Mouse (Mus musculus): ENCODE measurements around the gene Anxa2. TPM values are rescaled to one million over a fixed set of nuclear protein-coding genes. Genes with fewer than 3 reads are reported as not detected.

Anxa2 gene
- polyA plus RNA-seq, 1 experiment from 2014 or later: 387 TPM

GRCm38 (mm10) chr9:69463046-69463445 lies 9.6 kb downstream of the Anxa2 start:
- Histone ChIP-seq H3K4me1 (replicated peaks) (peaks cover 49% of the 10 kb centered on the region), H3K27me3 (replicated peaks) (no peaks in the 10 kb centered on the region), H3K4me2 (no peak overlapping the region), H3K36me3 (peaks cover 52% of the 10 kb centered on the region), H3K9me3 (replicated peaks) (no peaks in the 10 kb centered on the region), H3K27ac (ENCODE audit: poor library complexity, severe bottlenecking) (no peak overlapping the region), H3K4me3 (no peak overlapping the region), H3K9ac (no peak overlapping the region)
- WGBS: 62% methylated on average over 2 of the region's 2 CpGs
- no peak for ATAC-seq (ENCODE audit: insufficient number of reproducible peaks, low FRiP score)

GRCm38 (mm10) chr9:69464109-69464756 lies 10.8 kb downstream of the Anxa2 start:
- ATAC-seq (ENCODE audit: insufficient number of reproducible peaks, low FRiP score): no peak

GRCm38 (mm10) chr9:69466098-69466497 lies 12.7 kb downstream of the Anxa2 start:
- Histone ChIP-seq H3K27ac (ENCODE audit: poor library complexity, severe bottlenecking) (peak overlapping the region; percentile 52), H3K27me3 (replicated peaks) (no peaks in the 10 kb centered on the region), H3K9ac (no peak overlapping the region), H3K9me3 (replicated peaks) (no peaks in the 10 kb centered on the region), H3K4me2 (no peak overlapping the region), H3K36me3 (peaks cover 55% of the 10 kb centered on the region), H3K4me1 (replicated peaks) (peaks cover 55% of the 10 kb centered on the region), H3K4me3 (no peak overlapping the region)
- WGBS: 76% methylated on average over 4 of the region's 4 CpGs
- no peak for ATAC-seq (ENCODE audit: insufficient number of reproducible peaks, low FRiP score)

More at GRCm38 (mm10) chr9:69464109-69464756, 10.8 kb downstream of the Anxa2 start:
- no peak overlapping the region for H3K9ac ChIP-seq
- no peaks in the 10 kb centered on the region for H3K9me3 ChIP-seq (replicated peaks)
- no peaks in the 10 kb centered on the region for H3K27me3 ChIP-seq (replicated peaks)
- no peak overlapping the region for H3K4me2 ChIP-seq
- peaks cover 61% of the 10 kb centered on the region for H3K36me3 ChIP-seq
- H3K4me1 ChIP-seq (replicated peaks): peaks cover 49% of the 10 kb centered on the region
- H3K4me3 ChIP-seq: no peak overlapping the region
- WGBS: 84% methylated on average over 6 of the region's 6 CpGs
- H3K27ac ChIP-seq (ENCODE audit: poor library complexity, severe bottlenecking): no peak overlapping the region

- Histone ChIP-seq H3K36me3 (peaks cover 57% of the 10 kb centered on the region), H3K4me3 (no peak overlapping the region), H3K27me3 (replicated peaks) (no peaks in the 10 kb centered on the region), H3K9me3 (replicated peaks) (no peaks in the 10 kb centered on the region), H3K4me2 (no peak overlapping the region), H3K9ac (no peak overlapping the region), H3K4me1 (replicated peaks) (peaks cover 67% of the 10 kb centered on the region), H3K27ac (ENCODE audit: poor library complexity, severe bottlenecking) (peak overlapping the region; percentile 21; the same call in 1 of the 2 replicates)
- ATAC-seq (ENCODE audit: insufficient number of reproducible peaks, low FRiP score): no peak
- WGBS: 61% methylated on average over 10 of the region's 10 CpGs
Observed at GRCm38 (mm10) chr9:69467310-69467939, 14.0 kb downstream of the Anxa2 start.

GRCm38 (mm10) chr9:69468991-69469390 lies 15.6 kb downstream of the Anxa2 start:
- peaks cover 80% of the 10 kb centered on the region for H3K4me1 ChIP-seq (replicated peaks)
- peaks cover 66% of the 10 kb centered on the region for H3K36me3 ChIP-seq
- H3K27me3 ChIP-seq (replicated peaks): no peaks in the 10 kb centered on the region
- 0 out of 2 replicates have a peak overlapping the region, but pooled peaks have one; percentile 13 for H3K9ac ChIP-seq
- WGBS: 10% methylated on average over 9 of the region's 9 CpGs
- H3K4me2 ChIP-seq: peak overlapping the region; percentile 28
- peak; percentile 56; the same call in 1 of the 2 replicates for ATAC-seq (ENCODE audit: insufficient number of reproducible peaks, low FRiP score)
- H3K27ac ChIP-seq (ENCODE audit: poor library complexity, severe bottlenecking): peak overlapping the region; percentile 73
- no peak overlapping the region for H3K4me3 ChIP-seq
- H3K9me3 ChIP-seq (replicated peaks): no peaks in the 10 kb centered on the region

- Histone ChIP-seq H3K27ac (ENCODE audit: poor library complexity, severe bottlenecking) (peak overlapping the region; percentile 85), H3K4me1 (replicated peaks) (peaks cover 80% of the 10 kb centered on the region), H3K9ac (no peak overlapping the region), H3K27me3 (replicated peaks) (no peaks in the 10 kb centered on the region), H3K36me3 (peaks cover 67% of the 10 kb centered on the region), H3K4me3 (no peak overlapping the region), H3K4me2 (peak overlapping the region; percentile 33), H3K9me3 (replicated peaks) (no peaks in the 10 kb centered on the region)
- no peak for ATAC-seq (ENCODE audit: insufficient number of reproducible peaks, low FRiP score)
- 55% methylated on average over 5 of the region's 5 CpGs for WGBS
Observed at GRCm38 (mm10) chr9:69470362-69470761, 16.9 kb downstream of the Anxa2 start.

GRCm38 (mm10) chr9:69470921-69471320 lies 17.5 kb downstream of the Anxa2 start:
- H3K27ac ChIP-seq (ENCODE audit: poor library complexity, severe bottlenecking): peak overlapping the region; percentile 85
- H3K4me3 ChIP-seq: no peak overlapping the region
- H3K4me1 ChIP-seq (replicated peaks): peaks cover 76% of the 10 kb centered on the region
- H3K9me3 ChIP-seq (replicated peaks): no peaks in the 10 kb centered on the region
- H3K9ac ChIP-seq: no peak overlapping the region
- ATAC-seq (ENCODE audit: insufficient number of reproducible peaks, low FRiP score): peak; percentile 58; the same call in 1 of the 2 replicates
- peaks cover 63% of the 10 kb centered on the region for H3K36me3 ChIP-seq
- H3K4me2 ChIP-seq: peak overlapping the region; percentile 33
- 9% methylated on average over 6 of the region's 6 CpGs for WGBS
- no peaks in the 10 kb centered on the region for H3K27me3 ChIP-seq (replicated peaks)

- peaks cover 74% of the 10 kb centered on the region for H3K4me1 ChIP-seq (replicated peaks)
- peak; percentile 61 for ATAC-seq (ENCODE audit: insufficient number of reproducible peaks, low FRiP score)
- H3K4me2 ChIP-seq: no peak overlapping the region
- H3K27me3 ChIP-seq (replicated peaks): no peaks in the 10 kb centered on the region
- 26% methylated on average over 6 of the region's 6 CpGs for WGBS
- H3K9me3 ChIP-seq (replicated peaks): no peaks in the 10 kb centered on the region
- H3K9ac ChIP-seq: no peak overlapping the region
- peaks cover 61% of the 10 kb centered on the region for H3K36me3 ChIP-seq
- H3K27ac ChIP-seq (ENCODE audit: poor library complexity, severe bottlenecking): peak overlapping the region; percentile 67
- no peak overlapping the region for H3K4me3 ChIP-seq
Observed at GRCm38 (mm10) chr9:69472724-69473123, 19.3 kb downstream of the Anxa2 start.

- 63% methylated on average over 6 of the region's 6 CpGs for WGBS
- Histone ChIP-seq H3K36me3 (peaks cover 59% of the 10 kb centered on the region), H3K27ac (ENCODE audit: poor library complexity, severe bottlenecking) (no peak overlapping the region), H3K4me3 (no peak overlapping the region), H3K4me1 (replicated peaks) (peaks cover 59% of the 10 kb centered on the region), H3K9ac (no peak overlapping the region), H3K27me3 (replicated peaks) (no peaks in the 10 kb centered on the region), H3K9me3 (replicated peaks) (no peaks in the 10 kb centered on the region), H3K4me2 (no peak overlapping the region)
- ATAC-seq (ENCODE audit: insufficient number of reproducible peaks, low FRiP score): no peak
Observed at GRCm38 (mm10) chr9:69475873-69476272, 22.5 kb downstream of the Anxa2 start.

GRCm38 (mm10) chr9:69477195-69477823 lies 23.9 kb downstream of the Anxa2 start:
- H3K27me3 ChIP-seq (replicated peaks): no peaks in the 10 kb centered on the region
- H3K4me3 ChIP-seq: no peak overlapping the region
- no peak overlapping the region for H3K4me2 ChIP-seq
- no peak overlapping the region for H3K9ac ChIP-seq
- peaks cover 46% of the 10 kb centered on the region for H3K4me1 ChIP-seq (replicated peaks)
- ATAC-seq (ENCODE audit: insufficient number of reproducible peaks, low FRiP score): 0 out of 2 replicates have a peak, but pooled peaks have one; percentile 20
- H3K9me3 ChIP-seq (replicated peaks): no peaks in the 10 kb centered on the region
- peaks cover 60% of the 10 kb centered on the region for H3K36me3 ChIP-seq
- WGBS: 55% methylated on average over 14 of the region's 14 CpGs
- peak overlapping the region; percentile 71 for H3K27ac ChIP-seq (ENCODE audit: poor library complexity, severe bottlenecking)

- H3K4me3 ChIP-seq: no peak overlapping the region
- H3K4me1 ChIP-seq (replicated peaks): peaks cover 41% of the 10 kb centered on the region
- peak overlapping the region; percentile 71 for H3K27ac ChIP-seq (ENCODE audit: poor library complexity, severe bottlenecking)
- WGBS: 60% methylated on average over 6 of the region's 6 CpGs
- no peaks in the 10 kb centered on the region for H3K27me3 ChIP-seq (replicated peaks)
- no peak for ATAC-seq (ENCODE audit: insufficient number of reproducible peaks, low FRiP score)
- H3K9me3 ChIP-seq (replicated peaks): no peaks in the 10 kb centered on the region
- peaks cover 61% of the 10 kb centered on the region for H3K36me3 ChIP-seq
- H3K9ac ChIP-seq: no peak overlapping the region
- H3K4me2 ChIP-seq: no peak overlapping the region
Observed at GRCm38 (mm10) chr9:69477824-69478222, 24.4 kb downstream of the Anxa2 start.
